In the genomic region with DNA sequence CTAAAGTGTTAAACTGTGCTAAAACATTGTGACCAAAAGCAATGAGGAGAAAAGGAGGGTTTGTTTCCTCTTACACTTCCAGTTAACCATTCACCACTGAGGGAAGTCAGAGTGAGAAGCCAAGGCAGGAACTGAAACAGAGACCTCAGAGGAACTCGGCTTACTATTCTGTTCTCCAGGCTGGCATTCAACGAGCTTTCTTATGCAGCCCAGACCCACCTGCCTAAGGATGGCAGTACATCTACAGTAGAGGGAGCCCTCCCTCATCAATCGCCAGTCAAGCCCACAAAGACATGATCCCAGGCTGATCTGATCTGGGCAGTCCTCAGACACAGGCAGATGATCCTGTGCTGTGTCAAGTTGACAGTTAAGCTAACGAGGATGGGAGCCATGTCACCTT, we compare ENCODE assay signal across 13 mouse cellular contexts.
DNase-seq lines count a peak whose midpoint lies in the region; ATAC-seq and TF ChIP-seq lines count a peak whose summit lies in the region.
"Had no signal": no experiment of that assay in that cellular context is flagged by ENCODE, and none has a peak within 500 bp of the region (broad histone marks: within the 10 kb centered on the region; RNA-seq: fewer than 3 reads in every experiment).

No protein-coding gene starts in this region.

- no peak overlapping the region for H3K4me2 ChIP-seq in heart, embryonic 12.5 days
- H3K4me2 ChIP-seq in liver, embryonic 12.5 days, result peak overlapping the region; percentile 58
- H3K4me2 ChIP-seq in stomach, postnatal 0 days (replicated peaks; ENCODE audit: low read depth), result no peak overlapping the region
- H3K4me2 ChIP-seq: forebrain, embryonic 13.5 days; heart, embryonic 11.5 days; hindbrain, embryonic 15.5 days had no signal

- peak; percentile 16; the same call in 1 of the 2 replicates for TF ChIP-seq CTCF in heart, adult 2 months (IDR thresholded peaks at IDR 0.05)
- TF ChIP-seq CTCF in stomach, postnatal 0 days (IDR thresholded peaks at IDR 0.05; ENCODE audit: low read depth), result peak; percentile 40

- H3K4me3 ChIP-seq in heart, adult 2 months, result no peak overlapping the region
- H3K4me3 ChIP-seq in heart, embryonic 12.5 days, result no peak overlapping the region
- no peak overlapping the region for H3K4me3 ChIP-seq in liver, embryonic 12.5 days
- H3K4me3 ChIP-seq in stomach, postnatal 0 days (ENCODE audit: low read depth, low read length), result no peak overlapping the region
- H3K4me3 ChIP-seq: forebrain, embryonic 13.5 days; hindbrain, embryonic 15.5 days had no signal

- WGBS in heart, adult 2 months, result 55% methylated on average over 4 of the region's 4 CpGs
- 61% methylated on average over 4 of the region's 4 CpGs for WGBS in heart, embryonic 12.5 days
- 46% methylated on average over 4 of the region's 4 CpGs for WGBS in liver, embryonic 12.5 days (ENCODE audit: insufficient replicate concordance)
- 45% methylated on average over 4 of the region's 4 CpGs for WGBS in stomach, postnatal 0 days

- H3K36me3 ChIP-seq in heart, adult 2 months (ENCODE audit: control insufficient read depth, insufficient read depth, low read length), result peaks cover 64% of the 10 kb centered on the region
- peaks cover 56% of the 10 kb centered on the region for H3K36me3 ChIP-seq in heart, embryonic 12.5 days
- peaks cover 100% of the 10 kb centered on the region for H3K36me3 ChIP-seq in liver, embryonic 12.5 days
- peaks cover 12% of the 10 kb centered on the region for H3K36me3 ChIP-seq in stomach, postnatal 0 days (ENCODE audit: control insufficient read depth, insufficient read depth, low read length)

- H3K9me3 ChIP-seq in heart, embryonic 12.5 days (replicated peaks), result no peaks in the 10 kb centered on the region
- H3K9me3 ChIP-seq in liver, embryonic 12.5 days (replicated peaks), result no peaks in the 10 kb centered on the region
- no peaks in the 10 kb centered on the region for H3K9me3 ChIP-seq in stomach, postnatal 0 days (ENCODE audit: control insufficient read depth, low read length)
- H3K9me3 ChIP-seq: forebrain, embryonic 13.5 days; hindbrain, embryonic 15.5 days had no signal

- H3K79me2 ChIP-seq in heart, adult 2 months (replicated peaks; ENCODE audit: control insufficient read depth, insufficient read depth, low read length), result peaks cover 2% of the 10 kb centered on the region; the same call in 1 of the 2 replicates

- TF ChIP-seq POLR2A in heart, adult 2 months (IDR thresholded peaks at IDR 0.05; ENCODE audit: insufficient read depth, low read depth, low read length), result no peak

- H3K9ac ChIP-seq in heart, adult 2 months (ENCODE audit: low read depth, low read length), result no peak overlapping the region
- H3K9ac ChIP-seq in heart, embryonic 12.5 days, result no peak overlapping the region
- peak overlapping the region; percentile 25 for H3K9ac ChIP-seq in liver, embryonic 12.5 days
- no peak overlapping the region for H3K9ac ChIP-seq in stomach, postnatal 0 days (ENCODE audit: low read length)
- H3K9ac ChIP-seq: forebrain, embryonic 13.5 days; hindbrain, embryonic 15.5 days had no signal

- intact Hi-C loops in heart, adult 2 months (cut with DNase I), result no loop called here

- no peak for DNase-seq in heart, adult 2 months
- DNase-seq in lung, postnatal 36 days, result peak; percentile 28
- DNase-seq in lung, postnatal 14 days, result no peak
- no peak for DNase-seq in stomach, postnatal 0 days (ENCODE audit: low spot score)
- DNase-seq in cerebellum, postnatal 4 days (ENCODE audit: low spot score in 2 of 2), result no peak
- no peak for DNase-seq in cerebellum, postnatal 36 days
- DNase-seq: lung, adult 2 months; thymus, postnatal 4 days had no signal

- TF ChIP-seq EP300 in heart, adult 2 months (IDR thresholded peaks at IDR 0.05; ENCODE audit: insufficient read depth, low read depth, low read length), result no peak
- no peak for TF ChIP-seq EP300 in stomach, postnatal 0 days (optimal IDR thresholded peaks at IDR 0.05)

- no peak for ATAC-seq in heart, embryonic 12.5 days (ENCODE audit: insufficient number of reproducible peaks, low FRiP score)
- peak; percentile 13; the same call in 1 of the 2 replicates for ATAC-seq in liver, embryonic 12.5 days
- ATAC-seq in stomach, postnatal 0 days (ENCODE audit: low FRiP score, low TSS enrichment), result no peak
- ATAC-seq: forebrain, embryonic 13.5 days had no signal

- peaks cover 29% of the 10 kb centered on the region for H3K4me1 ChIP-seq in heart, adult 2 months (ENCODE audit: control insufficient read depth, insufficient read depth, low read length)
- H3K4me1 ChIP-seq in heart, embryonic 12.5 days (replicated peaks), result peaks cover 35% of the 10 kb centered on the region
- H3K4me1 ChIP-seq in liver, embryonic 12.5 days, result peaks cover 67% of the 10 kb centered on the region
- no peaks in the 10 kb centered on the region; the same call in 1 of the 2 replicates for H3K4me1 ChIP-seq in stomach, postnatal 0 days (replicated peaks; ENCODE audit: control insufficient read depth, insufficient read depth)

- no peak overlapping the region for H3K27ac ChIP-seq in heart, adult 2 months
- no peak overlapping the region for H3K27ac ChIP-seq in heart, embryonic 12.5 days (ENCODE audit: poor library complexity, severe bottlenecking)
- peak overlapping the region; percentile 83 for H3K27ac ChIP-seq in liver, embryonic 12.5 days
- no peak overlapping the region for H3K27ac ChIP-seq in stomach, postnatal 0 days (replicated peaks)
- H3K27ac ChIP-seq: forebrain, embryonic 13.5 days; hindbrain, embryonic 15.5 days had no signal

- H3K27me3 ChIP-seq in heart, adult 2 months (ENCODE audit: control insufficient read depth, insufficient read depth, low read length), result no peaks in the 10 kb centered on the region
- no peaks in the 10 kb centered on the region for H3K27me3 ChIP-seq in heart, embryonic 12.5 days (replicated peaks)
- no peaks in the 10 kb centered on the region for H3K27me3 ChIP-seq in liver, embryonic 12.5 days (replicated peaks)
- no peaks in the 10 kb centered on the region for H3K27me3 ChIP-seq in stomach, postnatal 0 days (ENCODE audit: control insufficient read depth, insufficient read depth, low read length)
- H3K27me3 ChIP-seq: forebrain, embryonic 13.5 days; hindbrain, embryonic 15.5 days had no signal
